Mouse (Mus musculus): ENCODE data around the gene Zfp526. TPM values are rescaled to one million over a fixed set of nuclear protein-coding genes. Genes with fewer than 3 reads are reported as not detected.
A peak's percentile ranks its signal among the peaks of the same experiment; 100 is the strongest.

The Zfp526 gene
- polyA plus RNA-seq, 1 experiment = not detected

DNA sequence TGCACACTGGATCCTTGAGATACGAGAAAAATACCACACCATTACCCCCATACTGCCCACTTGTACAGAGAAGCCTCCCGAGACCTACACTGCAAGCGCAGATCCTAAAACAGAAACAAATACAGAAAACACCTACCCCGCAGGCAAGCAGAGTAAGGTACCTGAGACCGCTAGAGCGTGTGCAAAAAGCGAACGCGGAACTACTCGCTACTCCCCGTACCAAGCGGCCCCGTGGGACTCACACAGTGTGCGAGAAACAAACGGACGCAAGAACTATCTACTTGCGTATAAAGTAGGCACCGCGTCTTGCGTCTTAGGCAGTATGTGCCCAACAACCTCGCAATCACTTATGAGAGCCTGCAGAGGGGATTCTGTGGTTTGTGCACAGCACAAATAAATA lies 39.4 kb upstream of the Zfp526 start:
- no peak overlapping the region for H3K27ac ChIP-seq (ENCODE audit: insufficient read depth, low read depth, low read length)
- H3K4me1 ChIP-seq (ENCODE audit: control insufficient read depth, insufficient read depth, low read length) = peaks cover 20% of the 10 kb centered on the region
- WGBS = 12% methylated on average over 21 of the region's 21 CpGs
- no peak for TF ChIP-seq POLR2A (IDR thresholded peaks at IDR 0.05; ENCODE audit: insufficient read depth, low read depth, low read length)
- TF ChIP-seq CTCF (IDR thresholded peaks at IDR 0.05; ENCODE audit: insufficient read depth, low read depth, low read length) = no peak
- H3K4me3 ChIP-seq (ENCODE audit: insufficient read depth, low read depth, low read length) = peak overlapping the region; percentile 31

DNA sequence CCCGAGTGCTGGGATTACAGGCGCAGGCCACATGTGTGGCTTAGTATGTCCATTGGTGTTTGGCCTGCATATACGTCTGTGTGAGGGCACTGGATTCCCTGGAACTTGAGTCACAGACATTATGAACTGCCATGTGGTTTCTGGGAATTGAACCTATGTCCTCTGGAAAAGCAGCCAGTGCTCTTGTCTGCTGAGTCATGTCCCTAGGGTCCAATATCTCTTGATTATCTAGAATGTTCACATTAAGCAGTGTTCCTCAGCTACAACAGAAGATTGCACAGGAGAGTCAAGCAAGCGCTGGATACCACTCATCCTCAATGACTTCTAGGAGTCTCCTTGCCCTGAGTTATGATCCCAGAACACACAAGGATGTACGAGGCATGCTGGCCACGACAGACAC lies 37.1 kb upstream of the Zfp526 start:
- no peak for TF ChIP-seq CTCF (IDR thresholded peaks at IDR 0.05; ENCODE audit: insufficient read depth, low read depth, low read length)
- no peak for TF ChIP-seq POLR2A (IDR thresholded peaks at IDR 0.05; ENCODE audit: insufficient read depth, low read depth, low read length)
- Histone ChIP-seq H3K4me1 (ENCODE audit: control insufficient read depth, insufficient read depth, low read length) (peaks cover 19% of the 10 kb centered on the region), H3K27ac (ENCODE audit: insufficient read depth, low read depth, low read length) (no peak overlapping the region), H3K4me3 (ENCODE audit: insufficient read depth, low read depth, low read length) (no peak overlapping the region)
- 89% methylated on average over 6 of the region's 6 CpGs for WGBS

DNA sequence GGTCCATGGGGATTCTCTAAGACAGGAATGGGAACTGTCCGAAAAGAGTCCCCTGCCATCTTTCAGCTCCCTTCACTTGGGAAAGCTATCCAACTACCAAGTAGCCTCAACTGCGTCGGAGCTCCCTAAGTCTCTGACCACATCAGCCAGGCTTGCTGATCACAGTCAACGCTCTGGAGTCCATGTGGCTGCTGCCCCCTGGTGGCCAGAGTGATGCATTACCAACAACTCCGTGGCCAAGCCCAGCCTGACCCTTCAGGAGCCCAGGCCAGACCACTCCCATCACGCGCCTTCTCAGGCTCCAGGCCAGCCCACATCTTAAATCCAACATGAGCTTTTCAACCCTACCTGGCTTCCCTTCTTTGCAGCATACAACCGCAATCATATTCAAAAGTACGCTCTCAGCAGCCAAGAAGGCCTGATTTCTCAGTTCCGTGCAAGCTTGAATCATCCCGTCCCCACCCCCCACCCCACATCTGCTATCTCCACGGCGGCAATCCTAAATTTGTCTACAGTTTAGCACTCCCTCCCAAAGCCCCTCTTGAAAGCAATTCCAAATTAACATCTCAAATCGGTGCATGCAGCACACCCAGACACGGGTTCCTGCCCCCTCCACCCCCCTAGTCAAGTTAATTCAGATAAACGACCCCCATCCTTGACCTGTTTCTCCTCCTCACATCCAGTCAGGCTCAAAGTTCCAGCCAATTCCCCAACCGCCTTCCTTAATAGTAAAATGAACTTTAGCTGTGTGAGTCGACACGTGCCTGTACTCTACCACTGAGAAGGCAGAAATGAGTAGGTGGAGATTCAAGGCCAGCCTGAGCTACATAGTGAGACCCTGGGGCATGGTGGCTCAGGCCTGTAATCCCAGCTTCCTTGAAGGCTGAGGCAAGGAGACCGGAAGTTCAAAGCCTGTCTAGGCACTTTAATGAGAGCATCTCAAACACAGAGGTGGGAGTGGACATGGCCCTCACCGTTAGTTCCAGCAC lies 33.3 kb upstream of the Zfp526 start:
- Histone ChIP-seq H3K4me1 (ENCODE audit: control insufficient read depth, insufficient read depth, low read length) (0 out of 2 replicates have a peak, but pooled peaks cover 5% of the 10 kb centered on the region), H3K4me3 (ENCODE audit: insufficient read depth, low read depth, low read length) (peak overlapping the region; percentile 15), H3K27ac (ENCODE audit: insufficient read depth, low read depth, low read length) (no peak overlapping the region)
- 20% methylated on average over 21 of the region's 21 CpGs for WGBS
- TF ChIP-seq CTCF (IDR thresholded peaks at IDR 0.05; ENCODE audit: insufficient read depth, low read depth, low read length) (peak; percentile 91), POLR2A (IDR thresholded peaks at IDR 0.05; ENCODE audit: insufficient read depth, low read depth, low read length) (no peak)

DNA sequence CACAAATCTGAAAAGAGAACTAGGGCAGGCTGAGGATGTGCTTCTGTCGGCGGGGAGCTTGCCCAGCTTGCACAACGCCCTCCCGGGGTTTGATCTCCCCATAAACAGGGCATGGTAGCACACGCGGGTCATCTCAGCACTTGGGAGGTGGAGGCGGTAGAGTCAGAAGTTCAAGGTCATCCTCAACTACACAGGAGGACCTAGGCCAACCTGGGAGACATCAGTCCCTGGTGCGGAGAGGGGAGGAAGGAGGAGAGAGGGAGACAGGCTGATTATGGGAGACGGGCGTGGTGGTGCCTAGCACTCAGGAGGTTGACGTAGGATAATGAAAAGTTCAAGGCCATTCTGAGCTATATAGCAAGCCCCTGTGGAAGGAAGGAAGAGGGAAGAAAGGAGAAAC lies 30.4 kb upstream of the Zfp526 start:
- WGBS = 88% methylated on average over 11 of the region's 11 CpGs
- no peak for TF ChIP-seq POLR2A (IDR thresholded peaks at IDR 0.05; ENCODE audit: insufficient read depth, low read depth, low read length)
- TF ChIP-seq CTCF (IDR thresholded peaks at IDR 0.05; ENCODE audit: insufficient read depth, low read depth, low read length) = no peak
- 0 out of 2 replicates have a peak, but pooled peaks cover 5% of the 10 kb centered on the region for H3K4me1 ChIP-seq (ENCODE audit: control insufficient read depth, insufficient read depth, low read length)
- no peak overlapping the region for H3K27ac ChIP-seq (ENCODE audit: insufficient read depth, low read depth, low read length)
- no peak overlapping the region for H3K4me3 ChIP-seq (ENCODE audit: insufficient read depth, low read depth, low read length)

DNA sequence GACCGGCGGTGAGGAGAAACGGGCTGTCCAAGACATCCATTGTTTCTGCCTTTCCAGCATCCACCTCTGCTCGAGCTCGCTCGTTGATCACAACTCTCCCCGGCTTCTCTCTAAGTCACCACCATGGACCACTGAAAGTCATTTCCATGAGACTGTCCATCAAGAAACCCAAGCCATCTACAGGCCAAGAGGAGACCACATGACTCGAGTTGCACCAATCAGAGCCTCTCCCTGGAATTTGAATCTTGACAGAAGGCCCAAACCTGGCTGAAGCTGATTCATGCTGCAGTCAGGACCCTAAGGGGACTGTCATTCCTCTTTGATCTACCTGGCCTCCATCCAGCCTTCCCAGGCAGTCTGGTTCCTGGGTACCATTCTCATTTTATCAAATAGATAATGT lies 29.1 kb upstream of the Zfp526 start:
- 71% methylated on average over 8 of the region's 8 CpGs for WGBS
- TF ChIP-seq CTCF (IDR thresholded peaks at IDR 0.05; ENCODE audit: insufficient read depth, low read depth, low read length) (no peak), POLR2A (IDR thresholded peaks at IDR 0.05; ENCODE audit: insufficient read depth, low read depth, low read length) (no peak)

DNA sequence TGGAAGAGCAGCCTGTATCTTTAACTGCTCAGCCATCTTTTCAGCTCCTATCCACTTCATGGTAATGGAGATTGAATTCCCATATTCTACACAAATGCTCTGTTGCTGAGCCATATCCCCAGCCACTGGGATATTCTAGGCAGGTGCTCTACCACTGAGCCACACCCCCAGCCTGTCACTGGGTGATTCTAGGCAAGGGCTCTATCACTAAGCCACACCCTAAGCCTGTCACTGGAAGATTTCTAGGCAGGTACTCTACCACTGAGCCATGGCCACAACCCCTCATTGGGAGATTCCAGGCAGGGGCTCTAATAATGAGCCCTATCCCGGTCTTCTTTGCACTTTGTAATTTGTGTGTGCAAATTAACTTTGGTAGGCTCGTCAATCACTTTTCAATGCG lies 26.1 kb upstream of the Zfp526 start:
- H3K4me3 ChIP-seq (ENCODE audit: insufficient read depth, low read depth, low read length) = no peak overlapping the region

More for the DNA sequence above, 29.1 kb upstream of the Zfp526 start:
- H3K4me3 ChIP-seq (ENCODE audit: insufficient read depth, low read depth, low read length) = no peak overlapping the region
- H3K4me1 ChIP-seq (ENCODE audit: control insufficient read depth, insufficient read depth, low read length) = 0 out of 2 replicates have a peak, but pooled peaks cover 5% of the 10 kb centered on the region
- no peak overlapping the region for H3K27ac ChIP-seq (ENCODE audit: insufficient read depth, low read depth, low read length)

DNA sequence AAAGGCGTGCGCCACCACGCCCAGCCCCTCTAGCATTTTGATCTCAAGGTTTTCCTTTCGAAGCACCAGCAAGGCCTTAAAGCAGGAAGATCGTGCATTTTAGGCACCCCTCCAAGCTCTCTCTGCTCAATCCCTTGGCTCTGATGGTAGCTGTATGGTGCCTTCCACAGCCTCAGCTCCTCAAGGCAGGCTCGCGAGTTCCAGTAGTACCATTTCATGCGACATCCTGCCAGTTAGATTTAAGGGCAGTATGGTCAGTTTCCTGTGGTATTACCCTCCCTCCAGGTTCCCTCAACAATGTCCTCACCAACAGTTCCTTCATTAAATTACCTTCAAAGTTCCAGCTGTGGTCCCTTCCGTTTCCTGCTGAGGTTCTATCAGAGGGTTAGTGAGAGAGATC lies 25.1 kb upstream of the Zfp526 start:
- TF ChIP-seq CTCF (IDR thresholded peaks at IDR 0.05; ENCODE audit: insufficient read depth, low read depth, low read length) = no peak
- no peak for TF ChIP-seq POLR2A (IDR thresholded peaks at IDR 0.05; ENCODE audit: insufficient read depth, low read depth, low read length)
- WGBS = 85% methylated on average over 9 of the region's 9 CpGs
- no peaks in the 10 kb centered on the region for H3K4me1 ChIP-seq (ENCODE audit: control insufficient read depth, insufficient read depth, low read length)

More for the DNA sequence above, 26.1 kb upstream of the Zfp526 start:
- TF ChIP-seq POLR2A (IDR thresholded peaks at IDR 0.05; ENCODE audit: insufficient read depth, low read depth, low read length) (no peak), CTCF (IDR thresholded peaks at IDR 0.05; ENCODE audit: insufficient read depth, low read depth, low read length) (no peak)
- 70% methylated on average over 3 of the region's 3 CpGs for WGBS
- H3K4me1 ChIP-seq (ENCODE audit: control insufficient read depth, insufficient read depth, low read length) = no peaks in the 10 kb centered on the region
- H3K27ac ChIP-seq (ENCODE audit: insufficient read depth, low read depth, low read length) = no peak overlapping the region

DNA sequence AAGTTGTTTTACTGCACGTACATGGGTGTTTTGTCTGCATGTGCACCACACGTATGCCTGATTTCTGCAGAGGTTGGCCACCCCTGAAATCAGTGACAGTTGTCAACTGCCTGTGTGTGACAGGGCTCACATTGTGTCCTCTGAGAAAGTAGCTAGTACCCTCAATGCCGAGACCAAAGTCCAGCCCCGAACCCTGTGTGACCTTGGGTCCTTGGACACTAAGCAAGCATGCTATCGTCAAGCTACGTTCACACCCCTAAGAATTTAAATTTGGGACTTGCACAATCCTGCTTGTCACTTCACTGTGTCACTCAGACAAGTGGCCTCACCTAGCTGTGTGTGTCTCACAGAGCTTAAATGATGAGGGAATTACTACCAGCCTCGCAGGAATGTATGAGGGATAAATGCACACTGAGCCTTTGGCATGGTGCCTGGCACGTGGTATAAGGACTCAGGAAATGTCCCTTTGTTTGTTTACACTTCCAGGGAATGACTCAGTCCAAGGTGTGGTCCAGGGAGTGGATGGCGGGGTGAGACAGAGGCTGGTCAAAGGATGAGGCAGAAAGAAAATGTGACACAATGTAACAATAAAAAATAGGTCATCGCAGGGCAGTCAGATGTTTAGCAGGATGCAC lies 23.7 kb upstream of the Zfp526 start:
- Histone ChIP-seq H3K4me3 (ENCODE audit: insufficient read depth, low read depth, low read length) (no peak overlapping the region), H3K27ac (ENCODE audit: insufficient read depth, low read depth, low read length) (no peak overlapping the region), H3K4me1 (ENCODE audit: control insufficient read depth, insufficient read depth, low read length) (no peaks in the 10 kb centered on the region)
- TF ChIP-seq CTCF (IDR thresholded peaks at IDR 0.05; ENCODE audit: insufficient read depth, low read depth, low read length) (no peak), POLR2A (IDR thresholded peaks at IDR 0.05; ENCODE audit: insufficient read depth, low read depth, low read length) (no peak)
- 48% methylated on average over 10 of the region's 10 CpGs for WGBS

More for the DNA sequence above, 25.1 kb upstream of the Zfp526 start:
- Histone ChIP-seq H3K4me3 (ENCODE audit: insufficient read depth, low read depth, low read length) (no peak overlapping the region), H3K27ac (ENCODE audit: insufficient read depth, low read depth, low read length) (no peak overlapping the region)

DNA sequence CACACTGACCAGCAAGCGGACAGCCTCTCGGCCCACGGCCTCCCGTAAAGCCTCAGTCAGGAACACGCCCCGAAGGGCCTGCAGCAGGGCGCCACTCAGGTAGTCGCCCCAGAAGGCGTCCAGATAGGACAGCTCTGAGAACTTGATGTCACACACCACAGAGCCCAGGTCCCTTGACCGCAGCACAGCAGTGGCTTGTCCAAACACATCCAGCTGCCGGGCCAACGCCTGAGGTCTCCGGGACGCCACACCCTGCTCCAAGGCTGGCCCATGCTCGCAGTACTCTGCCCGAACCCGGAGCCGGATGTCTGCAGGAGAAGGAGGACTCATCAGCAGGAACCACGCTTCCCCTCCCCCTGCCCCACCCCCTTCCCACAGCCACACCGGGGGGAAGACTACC lies 17.6 kb upstream of the Zfp526 start:
- no peak overlapping the region for H3K27ac ChIP-seq (ENCODE audit: insufficient read depth, low read depth, low read length)
- no peak for TF ChIP-seq POLR2A (IDR thresholded peaks at IDR 0.05; ENCODE audit: insufficient read depth, low read depth, low read length)
- no peak for TF ChIP-seq CTCF (IDR thresholded peaks at IDR 0.05; ENCODE audit: insufficient read depth, low read depth, low read length)
- no peaks in the 10 kb centered on the region for H3K4me1 ChIP-seq (ENCODE audit: control insufficient read depth, insufficient read depth, low read length)
- H3K4me3 ChIP-seq (ENCODE audit: insufficient read depth, low read depth, low read length) = no peak overlapping the region
- whole genome bisulfite sequencing = 93% methylated on average over 20 of the region's 20 CpGs
